Mouse (Mus musculus): ENCODE measurements around the gene Ceacam16. TPM values are rescaled to one million over a fixed set of nuclear protein-coding genes. Genes with fewer than 3 reads are reported as not detected.
A peak's percentile ranks its signal among the peaks of the same experiment; 100 is the strongest.

The Ceacam16 gene
- polyA plus RNA-seq, 1 experiment = 0.16 TPM

GRCm38 (mm10) chr7:19816224-19816771, 44.8 kb downstream of the Ceacam16 start:
- TF ChIP-seq POLR2A (IDR thresholded peaks at IDR 0.05; ENCODE audit: low read depth, low read length) = no peak
- no peak for TF ChIP-seq CTCF (conservative IDR thresholded peaks at IDR 0.05; ENCODE audit: insufficient read depth, insufficient read length, low read depth, low read length)
- Histone ChIP-seq H3K4me1 (ENCODE audit: control insufficient read depth, insufficient read depth, low read length) (peaks cover 13% of the 10 kb centered on the region), H3K27ac (ENCODE audit: insufficient read depth, low read depth, low read length) (peak overlapping the region; percentile 80), H3K27me3 (replicated peaks; ENCODE audit: control insufficient read depth, insufficient read depth, low read length) (no peaks in the 10 kb centered on the region), H3K4me3 (ENCODE audit: insufficient read depth, low read depth, low read length) (peak overlapping the region; percentile 59), H3K36me3 (ENCODE audit: control insufficient read depth, insufficient read depth, low read length) (no peaks in the 10 kb centered on the region)
- DNase-seq = peak; percentile 96
- 1% methylated on average over 28 of the region's 28 CpGs for WGBS

- peak overlapping the region; percentile 21; the same call in 1 of the 2 replicates for H3K27ac ChIP-seq (ENCODE audit: insufficient read depth, low read depth, low read length)
- peak overlapping the region; percentile 59 for H3K4me3 ChIP-seq (ENCODE audit: insufficient read depth, low read depth, low read length)
- 40% methylated on average over 17 of the region's 17 CpGs for WGBS
- DNase-seq = no peak
- no peak for TF ChIP-seq CTCF (conservative IDR thresholded peaks at IDR 0.05; ENCODE audit: insufficient read depth, insufficient read length, low read depth, low read length)
- TF ChIP-seq POLR2A (IDR thresholded peaks at IDR 0.05; ENCODE audit: low read depth, low read length) = no peak
- peaks cover 13% of the 10 kb centered on the region for H3K4me1 ChIP-seq (ENCODE audit: control insufficient read depth, insufficient read depth, low read length)
- no peaks in the 10 kb centered on the region for H3K36me3 ChIP-seq (ENCODE audit: control insufficient read depth, insufficient read depth, low read length)
- no peaks in the 10 kb centered on the region for H3K27me3 ChIP-seq (replicated peaks; ENCODE audit: control insufficient read depth, insufficient read depth, low read length)
These were observed 45.5 kb downstream of the Ceacam16 start for GRCm38 (mm10) chr7:19815296-19816223.

- H3K36me3 ChIP-seq (ENCODE audit: control insufficient read depth, insufficient read depth, low read length) = no peaks in the 10 kb centered on the region
- H3K4me1 ChIP-seq (ENCODE audit: control insufficient read depth, insufficient read depth, low read length) = peaks cover 13% of the 10 kb centered on the region
- no peak overlapping the region for H3K27ac ChIP-seq (ENCODE audit: insufficient read depth, low read depth, low read length)
- TF ChIP-seq CTCF (conservative IDR thresholded peaks at IDR 0.05; ENCODE audit: insufficient read depth, insufficient read length, low read depth, low read length) = no peak
- TF ChIP-seq POLR2A (IDR thresholded peaks at IDR 0.05; ENCODE audit: low read depth, low read length) = no peak
- 86% methylated on average over 6 of the region's 6 CpGs for WGBS
- no peak for DNase-seq
- H3K4me3 ChIP-seq (ENCODE audit: insufficient read depth, low read depth, low read length) = no peak overlapping the region
- no peaks in the 10 kb centered on the region for H3K27me3 ChIP-seq (replicated peaks; ENCODE audit: control insufficient read depth, insufficient read depth, low read length)
These were observed 47.4 kb downstream of the Ceacam16 start for GRCm38 (mm10) chr7:19813579-19814122.

GRCm38 (mm10) chr7:19813161-19813560, 47.9 kb downstream of the Ceacam16 start:
- TF ChIP-seq POLR2A (IDR thresholded peaks at IDR 0.05; ENCODE audit: low read depth, low read length) = no peak
- no peak for TF ChIP-seq CTCF (conservative IDR thresholded peaks at IDR 0.05; ENCODE audit: insufficient read depth, insufficient read length, low read depth, low read length)
- Histone ChIP-seq H3K4me1 (ENCODE audit: control insufficient read depth, insufficient read depth, low read length) (peaks cover 13% of the 10 kb centered on the region), H3K27me3 (replicated peaks; ENCODE audit: control insufficient read depth, insufficient read depth, low read length) (no peaks in the 10 kb centered on the region), H3K27ac (ENCODE audit: insufficient read depth, low read depth, low read length) (no peak overlapping the region), H3K4me3 (ENCODE audit: insufficient read depth, low read depth, low read length) (no peak overlapping the region), H3K36me3 (ENCODE audit: control insufficient read depth, insufficient read depth, low read length) (no peaks in the 10 kb centered on the region)
- WGBS = 92% methylated on average over 4 of the region's 4 CpGs
- DNase-seq = no peak

- DNase-seq = peak; percentile 89
- Histone ChIP-seq H3K27me3 (replicated peaks; ENCODE audit: control insufficient read depth, insufficient read depth, low read length) (no peaks in the 10 kb centered on the region), H3K27ac (ENCODE audit: insufficient read depth, low read depth, low read length) (no peak overlapping the region), H3K36me3 (ENCODE audit: control insufficient read depth, insufficient read depth, low read length) (no peaks in the 10 kb centered on the region), H3K4me1 (ENCODE audit: control insufficient read depth, insufficient read depth, low read length) (peaks cover 4% of the 10 kb centered on the region), H3K4me3 (ENCODE audit: insufficient read depth, low read depth, low read length) (no peak overlapping the region)
- whole genome bisulfite sequencing = 25% methylated on average over 22 of the region's 22 CpGs
- TF ChIP-seq CTCF (conservative IDR thresholded peaks at IDR 0.05; ENCODE audit: insufficient read depth, insufficient read length, low read depth, low read length) (no peak), POLR2A (IDR thresholded peaks at IDR 0.05; ENCODE audit: low read depth, low read length) (no peak)
These were observed 50.0 kb downstream of the Ceacam16 start for GRCm38 (mm10) chr7:19811114-19811513.

GRCm38 (mm10) chr7:19809369-19809768, 51.7 kb downstream of the Ceacam16 start:
- 40% methylated on average over 27 of the region's 27 CpGs for WGBS
- peak overlapping the region; percentile 91 for H3K27ac ChIP-seq (ENCODE audit: insufficient read depth, low read depth, low read length)
- TF ChIP-seq CTCF (conservative IDR thresholded peaks at IDR 0.05; ENCODE audit: insufficient read depth, insufficient read length, low read depth, low read length) (no peak), POLR2A (IDR thresholded peaks at IDR 0.05; ENCODE audit: low read depth, low read length) (no peak)
- peak; percentile 51 for DNase-seq
- no peaks in the 10 kb centered on the region for H3K4me1 ChIP-seq (ENCODE audit: control insufficient read depth, insufficient read depth, low read length)
- H3K27me3 ChIP-seq (replicated peaks; ENCODE audit: control insufficient read depth, insufficient read depth, low read length) = no peaks in the 10 kb centered on the region
- H3K4me3 ChIP-seq (ENCODE audit: insufficient read depth, low read depth, low read length) = peak overlapping the region; percentile 53
- H3K36me3 ChIP-seq (ENCODE audit: control insufficient read depth, insufficient read depth, low read length) = no peaks in the 10 kb centered on the region

All from kidney, adult 2 months (tissue).